Mouse (Mus musculus) bone marrow macrophage, adult 2 months (primary cell): ENCODE measurements around the gene Arhgap27.

ENCODE experiments used
- CTCF ChIP-seq: IDR thresholded peaks from 2 replicates; pipeline ENCODE4 v1.5.1; 2012; ENCODE audit warnings: low read depth, mild to moderate bottlenecking, low read length, moderate library complexity
- POLR2A ChIP-seq: IDR thresholded peaks from 2 replicates; pipeline ENCODE4 v1.6.1; 2012; ENCODE audit warnings: mild to moderate bottlenecking, low read depth, low read length, borderline replicate concordance

GRCm38 (mm10) chr11:103312655-103313255, 50.7 kb downstream of the Arhgap27 start:
- TF ChIP-seq CTCF, result no peak
- no peak for TF ChIP-seq POLR2A
